Mouse (Mus musculus) megakaryocyte-erythroid progenitor cell, adult 5 weeks (primary cell): Measurements from ENCODE around the gene Gm4201. TPM values are rescaled to one million over a fixed set of nuclear protein-coding genes. Genes with fewer than 3 reads are reported as not detected.

ENCODE experiments used
- polyA plus RNA-seq: library from polyadenylated mRNA; stranded (reverse); fragments of >175 nt; gene quantifications from 2 replicates; pipeline ENCODE4 v1.2.3, GENCODE M21; 2012

Gm4201 gene
- polyA plus RNA-seq = not detected in 2 replicates

GRCm38 (mm10) chr7:22565243-22565642 lies at the start of gene Gm4201:
Gm4201 (minus strand) TSS chr7:22565343.

DNA sequence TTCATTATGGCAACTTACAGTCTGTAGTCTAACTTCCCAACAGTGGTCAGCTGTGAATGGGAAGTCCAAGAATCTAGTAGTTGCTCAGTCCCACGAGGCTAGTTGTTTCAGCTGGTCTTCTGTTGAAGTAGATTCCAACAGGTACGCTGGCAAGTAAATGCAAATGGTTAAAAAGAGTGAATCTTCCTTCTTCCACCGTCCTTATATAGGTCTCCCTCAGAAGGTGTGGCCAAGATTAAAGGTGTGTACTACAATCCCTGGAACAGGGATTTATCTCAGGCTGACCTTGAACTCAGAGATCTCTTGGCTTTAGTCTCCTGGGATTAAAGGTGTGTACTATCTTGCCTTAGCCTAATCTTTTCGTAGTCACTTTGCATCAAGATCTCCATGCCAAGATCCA lies 22.9 kb upstream of the Gm4201 start, which contains the start of gene Gm4565:
TSS of gene Gm4565 (minus strand) at position 101 of the 400 bp plus-strand sequence.

GRCm38 (mm10) chr7:22534787-22535186 lies 30.4 kb downstream of the Gm4201 start, which contains the start of gene Gm8677:
Gm8677 (minus strand) TSS chr7:22534887.

DNA sequence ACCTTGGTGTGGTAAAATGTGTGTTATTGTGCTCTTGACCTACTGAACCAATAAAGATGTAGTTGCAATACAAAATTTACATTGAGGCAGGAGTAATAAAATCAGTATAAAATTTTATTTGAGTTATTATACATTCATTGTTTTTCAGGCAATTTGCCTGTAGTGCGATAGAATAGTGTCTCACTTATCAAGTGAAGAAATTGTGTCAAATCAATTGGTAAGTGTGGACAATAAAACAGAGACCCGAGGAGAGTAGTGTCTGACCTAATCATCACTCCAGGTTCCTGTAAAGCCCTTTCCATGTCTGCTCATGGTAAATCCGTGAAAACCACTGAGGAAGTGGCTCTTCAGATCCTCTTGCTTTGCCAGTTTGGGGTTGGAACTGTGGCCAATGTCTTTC lies 42.5 kb downstream of the Gm4201 start, which contains the start of gene Vmn1r152:
TSS of gene Vmn1r152 (plus strand) at position 301 of the 400 bp plus-strand sequence.

Other genes starting within 250 kb of the Gm4201 start
- gene Gm4187, start 235.6 kb downstream of the Gm4201 start, polyA plus RNA-seq = not detected in 2 replicates
- not detected in 2 replicates for gene Gm8660, start 194.3 kb downstream of the Gm4201 start, polyA plus RNA-seq
- gene Vmn1r148, start 151.8 kb downstream of the Gm4201 start, polyA plus RNA-seq = not detected in 2 replicates
- gene Vmn1r149, start 127.1 kb downstream of the Gm4201 start, polyA plus RNA-seq = not detected in 2 replicates
- gene Gm10665, start 101.3 kb downstream of the Gm4201 start, polyA plus RNA-seq = not detected in 2 replicates
- not detected in 2 replicates for gene Vmn1r151, start 65.7 kb downstream of the Gm4201 start, polyA plus RNA-seq
- not detected in 2 replicates for gene Vmn1r152, start 42.4 kb downstream of the Gm4201 start, polyA plus RNA-seq
- gene Gm8677, start 30.5 kb downstream of the Gm4201 start, polyA plus RNA-seq = not detected in 2 replicates
- gene Gm4565, start 22.8 kb upstream of the Gm4201 start, polyA plus RNA-seq = not detected in 2 replicates
- gene Vmn1r155, start 92.7 kb upstream of the Gm4201 start, polyA plus RNA-seq = not detected in 2 replicates
- gene Gm8693, start 127.0 kb upstream of the Gm4201 start, polyA plus RNA-seq = not detected in 2 replicates
- not detected in 2 replicates for gene Gm4567, start 154.4 kb upstream of the Gm4201 start, polyA plus RNA-seq
- gene Vmn1r157, start 196.4 kb upstream of the Gm4201 start, polyA plus RNA-seq = not detected in 2 replicates
- gene Vmn1r158, start 225.4 kb upstream of the Gm4201 start, polyA plus RNA-seq = not detected in 2 replicates